Mouse (Mus musculus): ENCODE measurements around the gene Krtap5-1. TPM values are rescaled to one million over a fixed set of nuclear protein-coding genes. Genes with fewer than 3 reads are reported as not detected.
A peak's percentile ranks its signal among the peaks of the same experiment; 100 is the strongest.
"Not testable (repeated sequence)": the region's sequence is repeated elsewhere in the genome, so short reads cannot be mapped to it uniquely, and the experiment has no call there.

Gene Krtap5-1
- total RNA-seq (2017) = not detected in 2 replicates

DNA sequence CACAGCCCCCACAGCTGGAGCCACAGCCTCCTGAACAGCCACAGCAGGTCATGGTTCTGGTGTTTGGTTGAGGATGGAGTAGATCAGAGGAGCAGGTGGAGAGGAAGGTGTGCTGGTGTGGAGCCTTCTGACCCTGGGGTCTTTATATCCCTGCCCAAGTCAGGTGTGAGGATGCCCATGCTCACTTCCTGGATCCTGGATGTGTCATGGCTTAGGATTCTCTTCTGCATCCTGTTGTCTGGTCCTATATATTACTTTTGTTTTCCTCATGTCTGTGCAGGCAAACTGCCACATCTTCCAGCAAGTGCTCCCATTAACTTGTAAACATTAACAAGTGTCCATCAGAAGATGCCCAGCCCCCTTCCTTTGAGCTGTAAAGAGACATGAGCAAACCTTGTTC, at the start of gene Krtap5-1:
Gene Krtap5-1, minus strand, starts transcription at position 101 of the 400 bp plus-strand sequence.
- not testable (repeated sequence) for ATAC-seq (ENCODE audit: extremely low read depth, insufficient number of reproducible peaks, low FRiP score, poor library complexity, severe bottlenecking)

DNA sequence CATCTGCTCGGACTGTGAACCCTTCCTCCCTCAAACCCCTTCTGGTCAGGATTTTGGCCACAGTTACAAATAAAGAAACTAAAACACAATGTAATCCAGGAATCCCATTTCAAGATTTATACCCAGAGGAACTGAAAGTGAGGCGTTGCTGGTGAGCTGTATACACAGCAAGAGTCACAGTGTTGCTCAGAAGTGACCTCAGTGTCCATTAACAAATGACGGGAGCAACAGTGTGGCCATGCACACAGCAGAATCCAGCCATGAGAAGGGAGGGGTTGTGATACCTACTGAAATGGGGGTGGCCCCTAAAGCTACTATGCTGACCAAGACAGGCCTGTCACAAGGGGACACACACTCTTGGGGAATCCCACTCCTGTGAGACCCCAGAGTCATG, 45.3 kb upstream of the Krtap5-1 start:
- ATAC-seq (ENCODE audit: extremely low read depth, insufficient number of reproducible peaks, low FRiP score, poor library complexity, severe bottlenecking) = no peak

GRCm38 (mm10) chr7:142341564-142342246, 44.8 kb upstream of the Krtap5-1 start:
- no peak for ATAC-seq (ENCODE audit: extremely low read depth, insufficient number of reproducible peaks, low FRiP score, poor library complexity, severe bottlenecking)

DNA sequence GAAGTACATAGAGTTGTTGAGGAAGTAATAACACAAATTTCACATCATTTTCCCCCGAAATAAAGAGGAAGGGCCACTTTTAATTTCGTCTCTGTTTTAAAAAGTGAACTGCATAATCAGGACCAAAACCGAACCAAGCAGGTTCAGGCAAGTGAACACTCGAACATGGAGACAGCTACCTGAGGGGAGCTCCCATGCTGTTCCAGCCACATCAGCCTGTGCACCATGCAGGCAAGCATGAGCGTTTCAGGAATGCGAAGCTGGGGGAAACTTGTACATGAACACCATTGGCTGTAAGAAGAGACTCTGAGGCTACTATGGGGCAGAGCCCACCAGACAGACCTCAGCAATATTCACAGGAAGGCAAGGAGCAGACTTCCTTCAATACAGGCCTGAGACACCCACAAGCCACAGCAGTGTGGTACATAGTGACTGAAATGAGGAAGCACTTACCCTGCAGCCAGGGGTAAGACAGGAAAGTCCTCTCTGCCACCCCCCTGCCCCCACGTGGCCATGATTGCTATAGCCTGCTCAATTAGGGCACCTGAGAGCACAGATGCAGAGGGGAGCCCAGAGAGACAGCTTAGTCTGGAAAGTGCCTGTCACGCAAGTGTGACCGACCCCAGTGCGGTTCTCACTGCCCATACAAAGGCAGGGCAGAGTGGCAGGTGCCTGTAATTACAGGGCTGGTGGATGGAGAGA, 43.5 kb upstream of the Krtap5-1 start:
- ATAC-seq (ENCODE audit: extremely low read depth, insufficient number of reproducible peaks, low FRiP score, poor library complexity, severe bottlenecking) = peak; percentile 97

DNA sequence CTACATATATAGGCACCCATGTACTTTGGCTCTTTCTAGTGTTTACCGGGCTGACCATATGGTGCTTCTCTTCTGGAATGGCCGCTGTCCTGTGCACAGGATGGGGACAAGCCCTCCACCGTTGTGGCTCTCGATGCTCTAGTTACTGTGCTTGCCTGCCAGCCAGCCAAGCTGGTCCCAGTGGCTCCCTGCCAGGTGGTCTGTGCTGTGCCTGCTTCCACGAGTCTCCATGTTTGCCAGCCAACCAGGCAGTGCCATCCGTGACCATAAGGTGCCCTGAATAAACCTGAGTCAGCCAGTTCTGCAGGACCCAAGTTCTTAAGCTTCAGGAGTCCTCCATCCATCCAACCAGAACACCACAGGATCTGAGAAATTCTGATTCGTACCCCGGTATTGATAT, 38.2 kb upstream of the Krtap5-1 start:
- no peak for ATAC-seq (ENCODE audit: extremely low read depth, insufficient number of reproducible peaks, low FRiP score, poor library complexity, severe bottlenecking)

DNA sequence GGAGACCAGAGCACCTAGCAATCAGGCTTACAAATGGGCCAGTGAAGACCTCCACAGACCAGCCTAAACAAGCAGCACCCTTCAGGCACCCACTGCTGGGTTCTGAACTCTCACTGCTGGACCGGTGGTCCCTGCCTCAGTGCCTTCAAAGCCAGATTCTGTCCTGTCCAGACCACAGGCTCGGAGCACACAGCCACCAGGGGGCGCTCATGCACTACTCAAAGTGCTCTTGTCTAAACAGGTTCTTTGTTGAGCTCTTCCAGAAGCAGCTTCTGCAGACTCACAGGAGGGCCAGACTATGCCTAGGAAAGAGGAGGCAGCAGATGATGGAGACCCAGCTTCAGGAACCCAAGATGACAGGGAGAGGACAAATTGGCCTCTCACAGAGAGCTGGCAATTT, 37.3 kb upstream of the Krtap5-1 start:
- ATAC-seq (ENCODE audit: extremely low read depth, insufficient number of reproducible peaks, low FRiP score, poor library complexity, severe bottlenecking) = peak; percentile 77

- ATAC-seq (ENCODE audit: extremely low read depth, insufficient number of reproducible peaks, low FRiP score, poor library complexity, severe bottlenecking) = not testable (repeated sequence)
These were observed 35.8 kb upstream of the Krtap5-1 start for GRCm38 (mm10) chr7:142332741-142333140.

DNA sequence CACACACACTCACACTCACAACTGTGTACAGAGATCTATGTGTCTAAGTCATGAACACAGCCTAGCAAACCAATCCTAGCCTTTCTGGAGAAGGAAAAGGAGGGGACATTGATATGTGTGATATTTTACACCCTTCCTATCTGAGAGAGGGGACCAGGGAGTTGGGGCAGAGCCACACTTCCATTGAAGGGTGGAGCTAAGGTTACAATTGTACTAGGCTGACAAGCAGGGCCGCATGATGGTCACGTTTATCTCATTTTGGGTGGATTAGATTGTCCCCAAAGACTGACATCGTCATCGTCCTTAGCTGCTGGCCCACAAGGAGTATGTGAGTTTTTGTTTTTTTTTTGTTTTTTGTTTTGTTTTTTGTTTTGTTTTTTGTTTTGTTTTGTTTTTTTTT, 34.4 kb upstream of the Krtap5-1 start:
- no peak for ATAC-seq (ENCODE audit: extremely low read depth, insufficient number of reproducible peaks, low FRiP score, poor library complexity, severe bottlenecking)

- ATAC-seq (ENCODE audit: extremely low read depth, insufficient number of reproducible peaks, low FRiP score, poor library complexity, severe bottlenecking) = no peak
These were observed 33.4 kb upstream of the Krtap5-1 start for GRCm38 (mm10) chr7:142330271-142330724.

GRCm38 (mm10) chr7:142328507-142328906, 31.6 kb upstream of the Krtap5-1 start:
- ATAC-seq (ENCODE audit: extremely low read depth, insufficient number of reproducible peaks, low FRiP score, poor library complexity, severe bottlenecking) = no peak

- ATAC-seq (ENCODE audit: extremely low read depth, insufficient number of reproducible peaks, low FRiP score, poor library complexity, severe bottlenecking) = no peak
These were observed 30.0 kb upstream of the Krtap5-1 start for GRCm38 (mm10) chr7:142326714-142327445.

DNA sequence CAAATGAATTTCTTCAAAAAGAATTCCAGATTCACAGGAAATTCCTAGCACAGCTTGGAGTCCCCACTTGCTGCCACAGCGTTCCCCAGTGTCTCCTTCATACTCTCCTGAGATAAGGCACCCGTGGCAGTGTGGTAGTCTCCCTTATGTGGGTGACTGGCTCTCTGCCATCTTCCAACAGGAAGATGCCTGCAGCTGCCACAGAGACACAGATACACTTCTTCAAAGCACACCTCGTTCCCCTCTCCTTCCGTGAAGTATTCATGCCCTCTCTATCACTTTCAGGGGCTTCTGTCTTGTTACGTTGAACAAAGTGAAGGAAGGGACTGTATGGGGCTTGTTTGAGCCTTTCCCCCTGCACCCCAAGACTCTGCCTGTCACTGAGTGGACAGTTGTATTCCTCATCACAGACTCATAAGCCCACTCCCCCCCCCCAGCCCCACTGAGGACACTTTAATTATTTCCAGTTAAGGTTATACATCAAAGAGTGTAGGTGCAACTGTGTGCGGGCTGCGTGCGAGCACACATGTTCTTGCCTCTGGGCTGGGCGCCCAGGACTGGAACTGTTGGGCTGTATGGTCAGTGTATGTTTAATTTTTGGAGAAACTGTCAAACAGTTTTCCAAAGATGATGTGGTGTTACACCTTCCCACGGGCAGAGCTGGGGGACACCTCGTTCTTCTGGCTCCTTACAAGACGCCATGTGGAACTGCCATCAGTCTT, 26.6 kb upstream of the Krtap5-1 start:
- no peak for ATAC-seq (ENCODE audit: extremely low read depth, insufficient number of reproducible peaks, low FRiP score, poor library complexity, severe bottlenecking)

GRCm38 (mm10) chr7:142322641-142323040, 25.7 kb upstream of the Krtap5-1 start:
- no peak for ATAC-seq (ENCODE audit: extremely low read depth, insufficient number of reproducible peaks, low FRiP score, poor library complexity, severe bottlenecking)

DNA sequence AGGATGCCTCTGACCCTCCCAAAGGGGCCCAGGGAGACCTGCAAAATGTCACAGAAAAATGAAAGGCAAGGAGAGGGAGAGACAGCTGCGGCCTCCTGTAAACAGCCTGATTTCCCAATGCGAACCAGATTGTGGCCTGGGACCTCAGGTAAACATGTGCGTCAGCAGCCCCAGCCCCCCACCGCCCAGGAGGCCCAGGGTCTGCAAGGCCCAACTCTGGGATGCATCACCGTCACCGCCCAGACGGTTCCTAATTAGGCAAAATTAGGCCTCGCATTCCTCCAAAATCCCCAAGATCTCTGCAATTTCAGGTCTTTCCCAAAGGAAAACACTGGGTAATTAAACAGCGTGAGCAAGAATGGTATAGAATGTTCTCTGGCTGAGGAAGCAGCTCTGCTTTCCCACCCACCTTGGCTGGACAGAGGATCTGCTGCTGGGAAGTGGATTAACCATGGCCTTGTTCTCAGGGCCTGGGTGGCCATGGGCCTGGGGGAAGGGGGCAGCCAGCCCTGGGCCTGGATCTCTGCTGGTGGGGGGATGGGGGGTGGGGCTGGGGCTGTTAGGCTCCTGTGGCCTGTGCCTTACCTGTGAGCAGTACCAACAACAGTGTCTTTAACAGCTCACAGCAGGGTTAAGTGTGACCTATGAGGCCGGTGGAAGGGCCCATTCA, 24.9 kb upstream of the Krtap5-1 start:
- ATAC-seq (ENCODE audit: extremely low read depth, insufficient number of reproducible peaks, low FRiP score, poor library complexity, severe bottlenecking) = not testable (repeated sequence)

DNA sequence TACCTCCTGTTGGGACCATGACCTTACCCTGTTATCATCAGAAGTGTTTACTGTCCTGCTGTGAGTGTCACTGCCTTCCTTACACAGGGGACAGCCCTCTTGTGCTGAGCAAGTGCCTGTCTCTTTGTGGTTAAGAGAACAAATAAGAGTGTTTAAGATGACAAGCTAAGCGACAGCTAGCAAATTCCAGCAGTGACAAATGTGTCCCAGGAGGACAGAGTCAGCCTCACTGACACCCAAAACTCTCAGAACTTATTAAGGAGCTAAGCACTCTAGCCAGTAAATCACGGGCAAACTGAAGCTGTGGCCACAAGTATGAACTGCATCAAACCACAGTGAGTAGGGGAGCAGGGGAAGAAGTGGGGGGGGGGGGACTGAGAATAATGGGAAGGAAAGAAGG, 24.0 kb upstream of the Krtap5-1 start:
- no peak for ATAC-seq (ENCODE audit: extremely low read depth, insufficient number of reproducible peaks, low FRiP score, poor library complexity, severe bottlenecking)

DNA sequence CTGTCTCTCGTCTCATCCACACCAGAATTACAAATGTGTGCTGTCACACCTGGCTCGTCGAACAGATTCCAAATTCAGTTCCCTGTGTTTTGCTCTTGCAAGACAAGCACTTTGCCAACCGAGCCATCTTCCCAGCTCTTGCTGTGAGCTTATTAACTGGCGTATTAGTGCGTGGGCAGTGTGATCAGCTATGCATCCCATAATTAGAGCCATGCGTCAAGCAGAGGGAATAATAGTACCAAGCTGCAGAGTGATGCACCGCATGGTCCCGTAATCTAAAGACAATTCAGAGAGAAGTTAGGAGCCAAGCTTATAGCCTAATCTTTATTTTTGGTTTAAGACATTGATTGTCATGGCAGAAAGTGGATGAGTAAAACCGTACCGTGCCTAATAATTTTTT, 22.2 kb upstream of the Krtap5-1 start:
- ATAC-seq (ENCODE audit: extremely low read depth, insufficient number of reproducible peaks, low FRiP score, poor library complexity, severe bottlenecking) = no peak

- no peak for ATAC-seq (ENCODE audit: extremely low read depth, insufficient number of reproducible peaks, low FRiP score, poor library complexity, severe bottlenecking)
These were observed 20.3 kb upstream of the Krtap5-1 start for GRCm38 (mm10) chr7:142317216-142317615.

- ATAC-seq (ENCODE audit: extremely low read depth, insufficient number of reproducible peaks, low FRiP score, poor library complexity, severe bottlenecking) = peak; percentile 37; the same call in 1 of the 2 replicates
These were observed 19.6 kb upstream of the Krtap5-1 start for GRCm38 (mm10) chr7:142316558-142316957.
